Mouse (Mus musculus): ENCODE results near the gene Mif. TPM values are rescaled to one million over a fixed set of nuclear protein-coding genes. Genes with fewer than 3 reads are reported as not detected.
"Not testable (repeated sequence)": the region's sequence is repeated elsewhere in the genome, so short reads cannot be mapped to it uniquely, and the experiment has no call there.

The Mif gene
- polyA plus RNA-seq, 1 experiment = 1,146 TPM

DNA sequence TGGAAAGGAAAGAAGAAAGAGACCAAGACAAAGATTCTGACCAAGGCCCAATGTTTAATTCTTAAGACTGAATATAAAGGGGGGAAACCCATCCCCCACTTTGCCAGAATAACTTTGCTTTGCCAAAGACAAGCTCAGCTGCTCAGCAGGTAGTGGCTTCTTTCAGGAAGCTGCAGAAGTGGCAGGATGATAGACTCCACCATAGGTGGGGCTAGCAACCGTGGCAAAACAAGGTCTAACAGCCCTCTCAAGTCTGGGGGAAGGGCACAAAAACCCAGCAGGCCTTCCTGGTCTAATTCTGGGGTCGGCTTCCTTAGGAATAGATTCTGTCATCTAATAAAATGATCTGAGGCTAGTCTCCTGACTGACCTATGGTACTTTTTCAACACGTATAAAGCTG lies 11.7 kb downstream of the Mif start:
- Histone ChIP-seq H3K4me1 (ENCODE audit: control insufficient read depth, insufficient read depth, low read length) (0 out of 2 replicates have a peak, but pooled peaks cover 1% of the 10 kb centered on the region), H3K4me3 (ENCODE audit: insufficient read depth, low read length) (no peak overlapping the region), H3K27ac (ENCODE audit: insufficient read depth, low read length) (no peak overlapping the region)
- no peak for TF ChIP-seq CTCF (IDR thresholded peaks at IDR 0.05; ENCODE audit: extremely low read depth, insufficient read depth, low read length)
- TF ChIP-seq POLR2A (IDR thresholded peaks at IDR 0.05; ENCODE audit: extremely low read depth, insufficient read depth, low read length) = no peak

DNA sequence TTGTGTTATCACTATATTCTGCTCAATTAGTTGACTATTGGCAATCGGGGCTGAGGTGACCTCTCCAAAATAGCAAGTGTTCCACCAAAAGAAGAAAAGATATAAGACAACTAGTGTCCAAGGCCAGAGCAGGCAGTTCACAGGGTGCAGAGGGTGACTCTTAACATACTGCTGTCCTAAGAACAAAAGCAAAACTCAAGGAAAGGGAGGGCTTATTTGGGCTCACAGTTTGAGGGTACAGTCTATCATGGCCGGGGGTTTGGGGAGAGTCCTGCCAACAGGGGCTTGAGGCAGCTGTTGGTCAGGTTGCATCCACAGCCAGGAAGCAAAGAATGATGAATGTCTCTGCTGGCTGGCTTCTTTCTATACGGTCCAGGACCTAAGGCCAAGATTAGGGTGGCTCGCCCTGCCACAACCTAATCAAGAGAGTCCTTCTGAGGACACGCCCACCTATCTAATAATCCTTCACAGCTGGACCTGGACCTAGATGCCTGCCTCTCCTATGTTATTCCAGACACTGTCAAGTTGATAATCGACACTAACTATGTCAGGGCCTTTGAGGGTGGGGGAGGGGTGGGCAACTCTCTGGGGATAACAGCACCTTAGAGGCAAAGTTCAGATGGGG lies 14.6 kb downstream of the Mif start:
- no peak overlapping the region for H3K27ac ChIP-seq (ENCODE audit: insufficient read depth, low read length)
- no peak for TF ChIP-seq CTCF (IDR thresholded peaks at IDR 0.05; ENCODE audit: extremely low read depth, insufficient read depth, low read length)
- TF ChIP-seq POLR2A (IDR thresholded peaks at IDR 0.05; ENCODE audit: extremely low read depth, insufficient read depth, low read length) = no peak
- H3K4me1 ChIP-seq (ENCODE audit: control insufficient read depth, insufficient read depth, low read length) = 0 out of 2 replicates have a peak, but pooled peaks cover 1% of the 10 kb centered on the region
- no peak overlapping the region for H3K4me3 ChIP-seq (ENCODE audit: insufficient read depth, low read length)

DNA sequence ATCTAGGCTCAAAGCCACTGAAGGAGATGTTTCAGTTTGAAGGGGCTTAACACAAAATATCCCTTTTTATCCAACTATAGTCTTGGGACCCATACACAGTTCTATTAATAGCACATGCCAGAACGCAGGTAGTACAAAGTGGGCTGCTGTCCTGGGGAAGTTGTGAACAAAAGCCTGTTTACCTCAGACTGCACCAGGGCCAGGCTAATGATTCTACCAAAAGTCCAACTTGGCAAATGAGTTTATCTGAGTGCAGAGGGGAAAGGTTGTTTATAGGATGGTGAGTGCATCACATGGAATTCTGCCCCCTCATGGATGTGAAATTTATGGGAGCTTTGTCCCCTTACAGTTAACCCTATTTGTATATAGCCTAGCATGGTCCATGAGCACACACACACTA lies 15.2 kb downstream of the Mif start:
- TF ChIP-seq POLR2A (IDR thresholded peaks at IDR 0.05; ENCODE audit: extremely low read depth, insufficient read depth, low read length) (no peak), CTCF (IDR thresholded peaks at IDR 0.05; ENCODE audit: extremely low read depth, insufficient read depth, low read length) (no peak)
- 0 out of 2 replicates have a peak, but pooled peaks cover 1% of the 10 kb centered on the region for H3K4me1 ChIP-seq (ENCODE audit: control insufficient read depth, insufficient read depth, low read length)
- no peak overlapping the region for H3K27ac ChIP-seq (ENCODE audit: insufficient read depth, low read length)
- no peak overlapping the region for H3K4me3 ChIP-seq (ENCODE audit: insufficient read depth, low read length)

DNA sequence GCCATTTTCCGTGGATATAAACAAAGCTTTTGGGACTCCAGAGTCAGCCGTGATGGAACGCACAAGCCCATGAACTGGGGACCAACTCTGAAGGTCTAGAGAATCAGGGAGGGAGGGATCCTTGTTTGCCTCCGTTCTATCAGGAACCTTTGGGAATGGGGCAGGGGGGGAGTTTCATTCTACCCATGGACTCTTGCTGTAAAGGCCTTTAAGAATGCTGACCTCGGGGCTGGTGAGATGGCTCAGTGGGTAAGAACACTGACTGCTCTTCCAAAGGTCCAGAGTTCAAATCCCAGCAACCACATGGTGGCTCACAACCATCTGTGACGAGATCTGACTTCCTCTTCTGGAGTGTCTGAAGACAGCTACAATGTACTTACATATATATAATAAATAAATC lies 16.1 kb downstream of the Mif start:
- H3K27ac ChIP-seq (ENCODE audit: insufficient read depth, low read length); H3K4me3 ChIP-seq (ENCODE audit: insufficient read depth, low read length); H3K4me1 ChIP-seq (ENCODE audit: control insufficient read depth, insufficient read depth, low read length): not testable (repeated sequence)

DNA sequence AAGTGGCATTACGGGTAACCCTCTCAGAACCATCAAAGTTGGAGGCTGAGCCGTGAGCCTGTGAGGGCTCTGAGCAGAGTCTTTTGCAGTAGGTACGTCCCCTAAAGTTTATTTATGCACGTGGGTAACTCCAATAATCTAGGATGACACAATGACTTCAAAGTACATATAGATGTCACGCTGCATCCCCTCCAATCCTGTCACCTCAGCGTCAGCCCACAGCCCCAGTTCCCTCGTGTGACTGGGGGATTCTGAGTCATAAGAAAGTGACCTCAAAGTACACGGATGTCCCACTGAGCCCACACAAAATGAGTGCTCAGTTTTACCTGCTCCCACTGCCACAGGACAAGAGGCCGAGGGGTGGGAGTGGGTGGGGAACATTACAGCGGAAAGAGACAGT lies 20.9 kb downstream of the Mif start:
- TF ChIP-seq POLR2A (IDR thresholded peaks at IDR 0.05; ENCODE audit: extremely low read depth, insufficient read depth, low read length) (no peak), CTCF (IDR thresholded peaks at IDR 0.05; ENCODE audit: extremely low read depth, insufficient read depth, low read length) (no peak)
- no peak overlapping the region for H3K4me3 ChIP-seq (ENCODE audit: insufficient read depth, low read length)
- H3K27ac ChIP-seq (ENCODE audit: insufficient read depth, low read length) = no peak overlapping the region
- H3K4me1 ChIP-seq (ENCODE audit: control insufficient read depth, insufficient read depth, low read length) = no peaks in the 10 kb centered on the region

DNA sequence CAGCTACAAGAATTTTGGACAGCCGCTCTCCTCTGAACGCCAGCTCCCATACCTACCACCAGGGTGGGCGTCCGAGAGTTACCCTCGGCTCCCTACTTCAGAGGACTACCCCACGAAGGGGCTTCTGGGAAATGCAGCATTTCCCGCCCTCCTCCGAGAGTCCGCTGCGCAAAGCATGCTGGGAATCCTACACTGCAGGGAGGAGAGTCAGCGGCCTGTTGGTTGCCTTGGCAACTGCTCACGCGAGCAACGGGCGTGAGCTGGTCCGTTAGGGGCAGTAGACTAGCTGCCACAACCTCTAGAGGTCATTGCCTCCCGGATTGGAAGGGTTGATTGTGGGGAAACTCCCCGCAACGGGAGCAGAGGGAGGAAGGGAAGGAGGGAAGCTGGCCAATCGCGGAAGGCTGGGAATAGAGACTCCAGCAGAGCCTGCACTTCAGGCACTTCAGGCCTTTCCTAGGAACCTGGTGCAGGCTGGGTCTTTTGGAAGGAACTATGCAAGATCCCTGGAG lies 22.7 kb downstream of the Mif start, which contains the start of gene Gstt2:
TSS of gene Gstt2 (minus strand) at position 177 of the 512 bp plus-strand sequence.
- no peaks in the 10 kb centered on the region for H3K4me1 ChIP-seq (ENCODE audit: control insufficient read depth, insufficient read depth, low read length)
- H3K4me3 ChIP-seq (ENCODE audit: insufficient read depth, low read length) = peak within 1 kb of the TSS; percentile 34
- no peak for TF ChIP-seq CTCF (IDR thresholded peaks at IDR 0.05; ENCODE audit: extremely low read depth, insufficient read depth, low read length)
- TF ChIP-seq POLR2A (IDR thresholded peaks at IDR 0.05; ENCODE audit: extremely low read depth, insufficient read depth, low read length) = peak; percentile 75
- peak within 1 kb of the TSS; percentile 63 for H3K27ac ChIP-seq (ENCODE audit: insufficient read depth, low read length)

DNA sequence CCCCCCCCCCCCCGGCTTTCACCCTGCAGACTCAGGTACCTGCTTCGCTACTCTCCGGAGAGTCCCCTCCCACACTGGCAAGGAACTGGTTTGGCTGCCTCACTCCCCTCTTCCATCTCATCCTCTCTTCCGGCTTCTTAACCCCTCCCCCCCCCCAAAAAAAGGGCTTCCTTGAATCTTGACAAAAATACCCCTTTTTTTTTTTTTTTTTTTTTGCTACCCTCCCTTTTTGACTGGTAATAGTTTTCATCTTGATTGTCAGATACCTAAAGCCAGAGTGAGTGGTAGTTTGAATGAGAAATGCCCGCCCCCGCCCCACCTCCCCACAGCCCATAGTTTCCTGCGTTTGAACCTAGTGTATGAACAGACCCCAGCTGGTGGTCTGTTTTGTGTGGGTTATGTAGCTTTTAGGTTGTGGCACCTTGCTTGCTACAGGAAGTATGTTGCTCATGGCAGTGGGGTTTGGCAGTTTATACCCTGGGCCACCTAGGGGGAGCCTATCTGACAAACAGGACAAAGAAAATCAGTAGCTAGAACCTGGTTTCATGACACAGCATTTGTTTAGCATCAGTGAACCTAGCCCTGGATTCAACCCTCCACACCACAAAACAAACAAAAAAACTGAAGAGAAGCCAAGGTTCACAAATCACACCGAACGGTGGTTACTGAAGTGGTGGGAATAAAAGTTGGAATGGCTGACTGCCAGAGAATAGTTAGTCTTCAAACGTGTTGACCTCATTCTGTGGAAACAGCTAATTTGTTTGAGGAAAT lies 24.1 kb downstream of the Mif start:
- no peaks in the 10 kb centered on the region for H3K4me1 ChIP-seq (ENCODE audit: control insufficient read depth, insufficient read depth, low read length)
- TF ChIP-seq POLR2A (IDR thresholded peaks at IDR 0.05; ENCODE audit: extremely low read depth, insufficient read depth, low read length) = no peak
- peak overlapping the region; percentile 4; the same call in 1 of the 2 replicates for H3K4me3 ChIP-seq (ENCODE audit: insufficient read depth, low read length)
- no peak overlapping the region for H3K27ac ChIP-seq (ENCODE audit: insufficient read depth, low read length)

DNA sequence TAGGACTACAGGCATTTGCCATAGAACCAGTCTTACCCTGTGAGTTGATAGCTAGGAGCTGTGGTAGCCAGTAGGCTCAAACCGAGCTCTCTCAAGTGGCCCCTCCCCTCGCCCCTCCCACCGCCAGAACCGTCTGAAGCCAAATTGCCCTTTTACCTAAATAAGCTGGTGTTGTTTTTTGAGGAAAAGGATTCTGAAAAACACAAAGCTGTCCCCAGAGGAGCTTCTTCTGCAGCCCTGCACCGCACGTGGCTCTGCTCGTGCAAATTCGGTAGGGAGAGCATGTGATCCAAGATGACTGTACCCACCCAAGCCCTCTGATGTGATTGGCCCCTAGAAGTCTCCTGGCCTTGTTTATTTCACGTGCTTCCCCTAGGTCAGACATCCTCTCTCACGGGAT lies 24.7 kb downstream of the Mif start:
- TF ChIP-seq CTCF (IDR thresholded peaks at IDR 0.05; ENCODE audit: extremely low read depth, insufficient read depth, low read length) = no peak
- Histone ChIP-seq H3K4me3 (ENCODE audit: insufficient read depth, low read length) (peak overlapping the region; percentile 4; the same call in 1 of the 2 replicates), H3K4me1 (ENCODE audit: control insufficient read depth, insufficient read depth, low read length) (no peaks in the 10 kb centered on the region), H3K27ac (ENCODE audit: insufficient read depth, low read length) (no peak overlapping the region)

DNA sequence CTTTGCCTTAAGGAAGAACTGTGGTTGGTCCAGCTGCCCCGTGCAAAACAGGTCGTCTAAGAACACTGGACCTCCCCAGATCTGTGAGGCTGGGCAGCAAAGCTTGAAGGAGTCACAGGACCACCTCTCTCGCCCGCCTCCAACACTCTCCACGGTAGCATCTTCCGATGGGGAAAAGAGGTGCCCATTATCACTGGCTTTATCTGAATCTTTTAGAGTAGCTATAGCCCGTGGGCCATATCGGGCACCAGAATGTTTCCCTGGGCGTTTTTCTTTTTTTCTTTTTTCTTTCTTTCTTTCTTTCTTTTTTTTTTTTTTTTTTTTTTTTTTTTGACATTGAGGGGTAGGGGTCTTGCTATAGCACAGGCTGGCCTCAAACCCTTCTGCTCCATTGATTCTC lies 25.3 kb downstream of the Mif start:
- Histone ChIP-seq H3K27ac (ENCODE audit: insufficient read depth, low read length) (0 out of 2 replicates have a peak overlapping the region, but pooled peaks have one; percentile 6), H3K4me1 (ENCODE audit: control insufficient read depth, insufficient read depth, low read length) (no peaks in the 10 kb centered on the region), H3K4me3 (ENCODE audit: insufficient read depth, low read length) (peak overlapping the region; percentile 29)
- TF ChIP-seq POLR2A (IDR thresholded peaks at IDR 0.05; ENCODE audit: extremely low read depth, insufficient read depth, low read length) (no peak), CTCF (IDR thresholded peaks at IDR 0.05; ENCODE audit: extremely low read depth, insufficient read depth, low read length) (no peak)

DNA sequence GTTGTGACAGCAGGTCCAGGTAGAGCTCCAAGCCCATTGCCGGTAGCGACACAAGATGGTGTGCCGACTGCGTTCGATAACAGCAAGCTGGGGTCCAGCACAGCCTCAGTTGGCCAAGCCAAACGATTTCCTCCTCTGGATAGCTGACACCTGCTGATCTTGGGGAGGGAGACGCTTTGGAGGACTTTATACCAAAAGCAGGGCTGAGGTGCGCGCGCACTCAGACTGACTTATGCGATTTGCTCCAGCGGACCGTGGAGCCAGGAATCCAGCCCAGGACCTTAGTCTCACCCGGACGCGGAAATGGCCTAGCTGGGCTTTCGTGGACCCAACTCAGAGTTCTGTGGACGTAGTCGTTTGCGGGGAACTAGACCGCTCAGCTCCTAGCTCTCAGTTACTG lies 25.8 kb downstream of the Mif start:
- 0 out of 2 replicates have a peak overlapping the region, but pooled peaks have one; percentile 6 for H3K27ac ChIP-seq (ENCODE audit: insufficient read depth, low read length)
- TF ChIP-seq POLR2A (IDR thresholded peaks at IDR 0.05; ENCODE audit: extremely low read depth, insufficient read depth, low read length) (no peak), CTCF (IDR thresholded peaks at IDR 0.05; ENCODE audit: extremely low read depth, insufficient read depth, low read length) (no peak)
- peak overlapping the region; percentile 29 for H3K4me3 ChIP-seq (ENCODE audit: insufficient read depth, low read length)
- H3K4me1 ChIP-seq (ENCODE audit: control insufficient read depth, insufficient read depth, low read length) = no peaks in the 10 kb centered on the region
